Mouse (Mus musculus) CH12.LX (cell line): ENCODE measurements around the gene Cabs1.

Experiments
- CTCF ChIP-seq, 2 experiments: IDR thresholded peaks in 1 of 2; conservative IDR thresholded peaks in 1 of 2; 2 replicates each; pipeline ENCODE4 v1.5.1; 2011 to 2012; ENCODE audit warnings: low read depth in 2 of 2, low read length in 2 of 2, improper control_type of control experiment in 1 of 2, inconsistent platforms in 1 of 2, mild to moderate bottlenecking in 1 of 2, moderate library complexity in 1 of 2
- ETS1 ChIP-seq: conservative IDR thresholded peaks from 2 replicates; pipeline ENCODE4 v1.6.1; 2012; ENCODE audit warnings: low read depth, mild to moderate bottlenecking, inconsistent platforms, low read length, improper control_type of control experiment, moderate library complexity
- GABPA ChIP-seq: IDR thresholded peaks from 2 replicates; pipeline ENCODE4 v1.6.1; 2012; ENCODE audit warnings: low read depth, low read length, improper control_type of control experiment, inconsistent platforms; ENCODE audit not compliant: insufficient replicate concordance
- MEF2A ChIP-seq: IDR thresholded peaks from 2 replicates; pipeline ENCODE4 v1.6.1; 2014; ENCODE audit warnings: low read depth, mild to moderate bottlenecking, inconsistent platforms, low read length, improper control_type of control experiment, borderline replicate concordance
- MXI1 ChIP-seq: IDR thresholded peaks from 2 replicates; pipeline ENCODE4 v1.6.1; 2011; ENCODE audit warnings: mild to moderate bottlenecking, low read depth, low read length, improper control_type of control experiment
- POLR2A ChIP-seq: IDR thresholded peaks from 2 replicates; pipeline ENCODE4 v1.6.1; 2011; ENCODE audit warnings: low read depth, mild to moderate bottlenecking, improper control_type of control experiment, low read length
- TCF12 ChIP-seq: IDR thresholded peaks from 2 replicates; pipeline ENCODE4 v1.6.1; 2014; ENCODE audit warnings: low read depth, mild to moderate bottlenecking, inconsistent platforms, low read length, improper control_type of control experiment
- ZMIZ1 ChIP-seq: IDR thresholded peaks from 2 replicates; pipeline ENCODE4 v1.6.1; 2012; ENCODE audit warnings: low read depth, mild to moderate bottlenecking, inconsistent platforms, low read length, improper control_type of control experiment

DNA sequence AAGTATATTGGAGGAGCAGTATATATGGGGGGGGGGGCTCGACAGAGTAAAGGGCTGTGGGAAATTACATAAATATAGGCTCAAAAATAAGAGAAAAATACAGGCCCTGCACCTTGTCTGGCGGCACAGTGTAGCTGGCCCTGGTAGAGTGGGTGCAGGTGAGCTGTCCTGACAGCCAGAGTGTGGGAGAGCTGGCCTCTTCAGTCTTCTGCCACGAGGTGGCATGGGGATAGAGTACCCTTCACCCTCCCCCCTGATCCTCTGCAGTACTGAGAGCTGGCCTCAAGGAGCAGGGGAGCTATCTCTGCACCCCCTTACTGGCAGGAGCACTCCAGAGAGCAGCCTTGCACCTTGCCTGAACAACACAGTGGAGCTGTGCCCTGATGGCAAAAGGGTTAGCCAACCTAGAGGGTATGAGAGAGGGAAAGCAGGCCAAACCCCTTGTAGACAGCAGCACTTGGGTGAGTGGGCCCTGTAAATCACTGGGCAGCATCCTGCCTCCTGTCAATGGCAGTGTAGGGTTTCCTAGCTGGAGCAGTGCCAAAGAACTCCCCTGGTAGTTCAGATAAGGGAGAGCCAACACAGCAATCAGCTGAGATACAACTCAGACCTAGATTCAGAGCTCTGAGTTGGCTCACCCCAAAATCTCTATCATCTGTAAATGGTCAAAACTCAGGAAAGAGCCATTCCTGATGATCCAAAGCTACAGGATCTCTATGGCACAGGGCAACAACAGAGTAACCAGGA, 3.4 kb downstream of the Cabs1 start:
- TF ChIP-seq POLR2A (no peak), GABPA (no peak), CTCF (conservative IDR thresholded peaks at IDR 0.05 in 1 of 2, IDR thresholded peaks at IDR 0.05 in 1 of 2; ENCODE audit: low read depth in 2 of 2, low read length in 2 of 2) (no peak), TCF12 (no peak), MXI1 (no peak), ZMIZ1 (no peak), MEF2A (no peak), ETS1 (no peak)
